Mouse (Mus musculus) kidney, postnatal 10 days (tissue): ENCODE data around the gene Tubb5.

ENCODE experiments used
- DNase-seq: peaks from one replicate; pipeline ENCODE4 v3.0.0; 2021; ENCODE audit warnings: mixed read lengths

The Tubb5 gene

DNA sequence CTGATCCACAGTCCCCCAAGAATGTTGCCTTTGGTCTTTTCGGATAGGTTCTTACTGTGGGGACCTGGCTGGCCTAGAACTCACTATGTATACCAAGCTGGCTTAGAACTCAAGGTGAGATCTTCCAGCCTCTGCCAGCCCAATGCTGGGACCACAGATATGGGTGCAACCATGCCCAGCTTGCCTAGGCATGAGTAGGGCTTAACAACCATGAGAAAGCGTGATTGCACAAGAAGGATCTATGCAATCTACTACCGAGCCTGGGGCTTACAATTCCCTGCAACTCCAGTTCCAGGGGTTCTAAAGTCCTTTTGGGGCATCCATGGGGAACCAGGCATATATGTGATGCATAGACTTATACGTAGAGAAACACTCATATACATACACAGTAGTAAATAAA lies 47.2 kb downstream of the Tubb5 start:
- DNase-seq = no peak

DNA sequence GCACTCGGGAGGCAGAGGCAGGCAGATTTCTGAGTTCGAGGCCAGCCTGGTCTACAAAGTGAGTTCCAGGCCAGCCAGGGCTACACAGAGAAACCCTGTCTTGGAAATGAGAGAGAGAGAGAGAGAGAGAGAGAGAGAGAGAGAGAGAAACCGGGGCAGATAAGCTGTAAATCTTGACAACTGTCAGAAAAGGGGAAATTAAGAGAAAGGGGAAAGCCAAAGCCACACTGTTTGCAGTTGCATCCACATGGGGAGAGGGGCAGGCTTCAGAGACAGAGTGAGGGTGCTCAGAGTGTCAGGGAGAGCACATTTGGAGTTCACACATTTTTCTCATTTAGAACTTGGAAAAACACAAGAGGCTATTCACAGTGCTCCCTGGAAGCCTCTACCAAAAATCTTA lies 50.1 kb downstream of the Tubb5 start:
- DNase-seq = no peak

GRCm38 (mm10) chr17:35787493-35787892 lies 50.6 kb downstream of the Tubb5 start:
- DNase-seq = no peak

- no peak for DNase-seq
These were observed 53.0 kb downstream of the Tubb5 start for GRCm38 (mm10) chr17:35785140-35785539.

DNA sequence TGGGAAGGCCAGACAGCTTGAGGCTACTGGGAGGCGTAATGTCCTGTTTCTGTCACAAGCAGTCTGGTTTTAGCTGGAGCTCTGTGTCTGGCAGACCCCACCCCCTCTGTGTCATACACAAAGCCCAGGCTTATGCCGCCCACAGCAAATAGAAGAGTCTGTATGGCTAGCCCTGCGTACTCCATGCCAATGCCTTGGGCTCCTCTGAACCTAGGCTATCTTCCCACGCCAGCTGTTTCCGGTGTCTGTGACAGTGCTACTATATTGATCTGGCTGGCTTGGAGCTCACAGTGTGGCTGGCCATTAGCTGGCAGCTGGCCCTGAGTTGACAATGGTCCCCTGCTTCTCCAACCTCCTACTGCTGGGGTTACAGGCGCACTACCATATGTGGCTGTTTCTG lies 54.2 kb downstream of the Tubb5 start:
- DNase-seq = no peak
